Mouse (Mus musculus) limb, embryonic 14.5 days (tissue): ENCODE results near the gene Gm498. TPM values are rescaled to one million over a fixed set of nuclear protein-coding genes. Genes with fewer than 3 reads are reported as not detected.

ENCODE experiments used
- ATAC-seq: fragments of 200-750 bp; cut with Nextera tagmentation; 2 replicates; pipeline ENCODE4 v1.8.0; 2017; ENCODE audit warnings: low read depth, moderate number of reproducible peaks, moderate TSS enrichment; ENCODE audit not compliant: low FRiP score
- DNase-seq: peaks from one replicate; pipeline ENCODE4 v3.0.0-alpha.2; 2015; ENCODE audit warnings: low spot score
- H3K27ac ChIP-seq: fragments of 300-500 bp; sonication (generic); replicated peaks from 2 replicates; pipeline ENCODE4 v1.5.1; 2014; ENCODE audit warnings: low read depth, mild to moderate bottlenecking, low read length, moderate library complexity, mixed read lengths
- H3K27me3 ChIP-seq: fragments of 300-500 bp; sonication (generic); 2 replicates; pipeline ENCODE4 v1.6.1; 2014; ENCODE audit warnings: low read length, mixed read lengths; ENCODE audit not compliant: control insufficient read depth, insufficient read depth
- H3K36me3 ChIP-seq: fragments of 300-500 bp; sonication (generic); 2 replicates; pipeline ENCODE4 v1.6.1; 2014; ENCODE audit warnings: mild to moderate bottlenecking, low read length, moderate library complexity, mixed read lengths; ENCODE audit not compliant: control insufficient read depth, insufficient read depth
- H3K4me1 ChIP-seq: fragments of 300-500 bp; sonication (generic); 2 replicates; pipeline ENCODE4 v1.6.1; 2014; ENCODE audit warnings: antibody characterized with exemption, low read length, mixed read lengths; ENCODE audit not compliant: control insufficient read depth, insufficient read depth
- H3K4me2 ChIP-seq: fragments of 300-500 bp; sonication (generic); replicated peaks from 2 replicates; pipeline ENCODE4 v1.6.1; 2014; ENCODE audit warnings: low read depth, mild to moderate bottlenecking, low read length, moderate library complexity; ENCODE audit not compliant: severe bottlenecking
- H3K4me3 ChIP-seq: fragments of 300-500 bp; sonication (generic); replicated peaks from 2 replicates; pipeline ENCODE4 v1.5.1; 2014; ENCODE audit warnings: low read length
- H3K9ac ChIP-seq: fragments of 300-500 bp; sonication (generic); 2 replicates; pipeline ENCODE4 v1.6.1; 2014; ENCODE audit warnings: mild to moderate bottlenecking, low read depth, low read length, moderate library complexity; ENCODE audit not compliant: severe bottlenecking
- H3K9me3 ChIP-seq: fragments of 300-500 bp; sonication (generic); 2 replicates; pipeline ENCODE4 v1.6.1; 2016; ENCODE audit warnings: low read length; ENCODE audit not compliant: control insufficient read depth
- POLR2A ChIP-seq: fragments of 200-500 bp; IDR thresholded peaks from 2 replicates; pipeline ENCODE4 v1.8.0; 2012; ENCODE audit warnings: inconsistent platforms, mild to moderate bottlenecking, moderate library complexity, borderline replicate concordance; ENCODE audit not compliant: insufficient read depth, insufficient read length; ENCODE audit errors: extremely low read depth
- WGBS: fragments of 180-500 bp; shearing (Covaris S2); extraction: QIAGEN DNeasy Blood & Tissue Kit; methylation state at CpG from one replicate; pipeline ENCODE4 v1.1.7; 2014; 5-methylcytosine and 5-hydroxymethylcytosine counted together
- polyA plus RNA-seq, 2 experiments: library from polyadenylated mRNA; depleted of rRNA in 1 of 2; stranded (reverse) in 1 of 2; unstranded in 1 of 2; fragments of >200 nt; fragmentation: Nextera tagmentation in 1 of 2; extraction: Ambion mirVana in 1 of 2; gene quantifications; 2 replicates each; pipeline versions ENCODE4 v1.2.1 to v1.2.3; 2012 to 2014

Gene Gm498
- polyA plus RNA-seq, 2 experiments, result not detected

DNA sequence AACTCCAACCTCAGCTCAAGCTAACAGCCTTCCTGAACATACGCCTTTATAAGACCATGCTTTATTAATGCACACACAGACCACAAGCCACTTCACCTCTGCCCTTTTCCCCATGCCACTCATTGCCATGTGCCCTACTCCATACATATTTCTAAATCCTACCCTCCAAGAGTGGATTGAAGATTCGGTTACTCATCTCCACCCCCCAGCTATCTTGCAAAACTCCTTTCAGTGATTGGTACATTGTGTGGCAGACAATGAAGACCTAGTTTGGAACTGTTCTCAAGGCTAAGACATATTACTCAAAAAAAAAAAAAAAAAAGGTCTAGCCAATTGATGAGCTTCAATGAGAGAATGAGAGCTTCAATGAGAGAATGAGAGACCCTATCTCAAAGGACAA is 39.7 kb upstream of the Gm498 start:
- Histone ChIP-seq H3K27me3 (no peaks in the 10 kb centered on the region), H3K36me3 (no peaks in the 10 kb centered on the region), H3K9me3 (no peaks in the 10 kb centered on the region), H3K9ac (no peak overlapping the region), H3K4me3 (no peak overlapping the region), H3K27ac (no peak overlapping the region), H3K4me1 (peaks cover 12% of the 10 kb centered on the region), H3K4me2 (no peak overlapping the region)
- WGBS, result 86% methylated on average over 2 of the region's 2 CpGs
- TF ChIP-seq POLR2A, result no peak
- no peak for DNase-seq
- no peak for ATAC-seq

DNA sequence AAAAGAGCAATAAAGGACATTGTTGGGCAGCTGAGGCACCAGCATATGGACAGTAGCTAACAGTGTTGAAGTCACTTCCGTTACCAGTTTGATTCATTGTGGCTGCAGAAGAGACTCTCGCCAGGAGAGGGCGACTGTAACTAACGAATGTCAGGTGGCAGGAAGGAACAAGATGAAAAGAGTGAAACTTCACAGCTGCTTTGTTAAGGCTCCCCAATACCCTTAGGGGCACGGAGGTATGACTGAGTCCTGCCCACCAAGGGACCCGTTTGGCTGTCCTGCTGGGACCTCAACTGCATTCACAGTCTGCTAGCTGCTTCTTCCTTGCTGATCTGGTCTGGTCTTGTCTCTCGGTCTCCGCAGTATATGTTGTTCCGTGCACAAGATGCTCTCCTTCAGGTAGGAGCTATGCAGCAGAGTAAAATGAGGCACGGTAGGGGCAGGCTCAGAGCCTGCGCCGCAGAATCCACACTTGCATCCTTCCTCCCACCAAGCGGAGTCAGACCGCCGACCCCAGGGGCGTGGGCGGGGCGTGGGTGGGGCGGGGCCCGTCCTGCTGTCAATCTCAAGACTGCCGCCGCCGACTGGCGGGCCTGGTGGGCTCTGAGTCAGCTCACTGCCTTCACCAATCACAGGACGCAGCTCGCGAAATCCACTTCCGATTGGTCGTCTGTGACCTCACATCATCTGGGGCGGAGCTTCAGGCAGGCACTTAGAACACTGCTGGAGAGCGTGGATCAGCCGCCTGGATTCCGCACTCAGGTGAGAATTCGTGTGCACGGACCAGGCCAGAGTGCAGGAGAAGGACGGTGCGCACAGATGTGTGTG is 36.9 kb upstream of the Gm498 start:
- no peaks in the 10 kb centered on the region for H3K36me3 ChIP-seq
- H3K9me3 ChIP-seq, result no peaks in the 10 kb centered on the region
- H3K9ac ChIP-seq, result peak overlapping the region; percentile 67
- H3K27me3 ChIP-seq, result no peaks in the 10 kb centered on the region
- peaks cover 11% of the 10 kb centered on the region for H3K4me1 ChIP-seq
- H3K4me3 ChIP-seq, result peak overlapping the region; percentile 65
- peak; percentile 98 for DNase-seq
- peak overlapping the region; percentile 96 for H3K4me2 ChIP-seq
- peak overlapping the region; percentile 91 for H3K27ac ChIP-seq
- peak; percentile 98 for ATAC-seq
- WGBS, result under 1% methylated on average over 37 of the region's 37 CpGs
- peak; percentile 13; the same call in 1 of the 2 replicates for TF ChIP-seq POLR2A

DNA sequence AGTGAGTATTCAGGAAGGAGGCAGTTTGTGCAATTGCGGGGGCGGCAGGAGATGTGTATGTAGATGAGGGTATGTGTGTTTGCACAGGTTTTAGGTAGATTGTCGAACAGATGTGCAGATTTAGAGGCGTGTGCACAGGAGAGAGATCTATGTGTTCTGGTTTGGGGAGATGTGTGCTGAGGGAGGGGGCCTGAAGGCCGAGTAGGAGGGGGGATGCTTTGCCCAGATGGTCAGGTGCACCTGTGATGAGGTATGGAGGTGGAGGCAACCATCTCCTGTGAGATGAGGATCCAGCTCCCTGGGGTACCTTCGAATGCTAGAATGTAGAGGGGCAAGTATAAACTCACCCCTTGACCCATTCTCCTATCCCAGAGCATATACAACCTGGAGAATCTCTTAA is 36.2 kb upstream of the Gm498 start:
- WGBS, result 9% methylated on average over 6 of the region's 6 CpGs
- Histone ChIP-seq H3K9me3 (no peaks in the 10 kb centered on the region), H3K9ac (peak overlapping the region; percentile 67), H3K4me2 (peak overlapping the region; percentile 96), H3K27ac (no peak overlapping the region; the same call in 1 of the 2 replicates), H3K27me3 (no peaks in the 10 kb centered on the region), H3K4me1 (peaks cover 11% of the 10 kb centered on the region), H3K4me3 (peak overlapping the region; percentile 65), H3K36me3 (no peaks in the 10 kb centered on the region)
- ATAC-seq (no peak), DNase-seq (no peak)
- no peak for TF ChIP-seq POLR2A

DNA sequence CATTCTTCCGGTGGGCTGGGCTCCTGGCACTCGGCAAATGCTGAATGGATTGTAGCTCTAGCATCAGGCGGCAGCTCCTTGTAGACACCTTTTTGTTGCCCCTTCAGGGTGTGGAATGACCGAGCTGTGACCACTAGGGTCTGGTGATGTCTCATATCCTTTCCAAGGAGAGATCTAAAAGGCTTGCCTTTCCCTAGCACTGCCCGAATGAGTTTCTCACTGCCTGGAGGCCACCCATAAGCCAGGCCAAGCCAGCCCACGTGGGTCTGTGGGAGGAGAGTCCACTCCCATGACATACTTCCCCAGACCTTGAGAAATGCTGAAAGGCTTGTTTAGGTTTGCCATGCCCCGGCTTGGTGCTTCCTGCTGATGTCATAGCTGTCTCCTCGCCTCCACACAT is 34.4 kb upstream of the Gm498 start:
- TF ChIP-seq POLR2A, result no peak
- H3K27ac ChIP-seq, result no peak overlapping the region
- no peaks in the 10 kb centered on the region for H3K27me3 ChIP-seq
- DNase-seq (no peak), ATAC-seq (no peak)
- 87% methylated on average over 8 of the region's 8 CpGs for WGBS
- no peak overlapping the region for H3K4me2 ChIP-seq
- peaks cover 6% of the 10 kb centered on the region for H3K36me3 ChIP-seq
- H3K9me3 ChIP-seq, result no peaks in the 10 kb centered on the region
- peaks cover 11% of the 10 kb centered on the region for H3K4me1 ChIP-seq
- no peak overlapping the region for H3K9ac ChIP-seq
- no peak overlapping the region for H3K4me3 ChIP-seq

DNA sequence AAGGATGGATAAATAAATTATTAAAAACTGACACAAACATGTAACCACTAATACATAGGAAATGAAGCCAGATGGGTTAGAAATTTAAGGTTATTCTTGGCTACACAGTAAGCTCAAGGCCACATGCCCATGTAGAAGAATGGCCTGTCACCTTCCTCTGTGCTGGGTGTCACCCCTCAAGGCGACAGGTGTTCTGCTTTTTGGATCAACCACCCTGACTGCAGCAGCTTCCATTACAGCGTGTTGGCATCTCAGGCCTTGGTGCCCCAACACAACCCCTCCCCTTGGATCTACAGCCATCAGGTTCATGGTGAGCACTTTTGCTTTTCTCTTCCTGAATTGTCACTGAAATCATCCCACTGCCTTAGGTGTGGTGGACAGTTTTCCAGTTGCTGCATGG is 34.0 kb upstream of the Gm498 start:
- H3K4me2 ChIP-seq, result no peak overlapping the region
- peaks cover 10% of the 10 kb centered on the region for H3K36me3 ChIP-seq
- peaks cover 11% of the 10 kb centered on the region for H3K4me1 ChIP-seq
- WGBS, result 98% methylated on average over 2 of the region's 2 CpGs
- DNase-seq, result no peak
- no peak for TF ChIP-seq POLR2A
- H3K4me3 ChIP-seq, result no peak overlapping the region
- no peaks in the 10 kb centered on the region for H3K27me3 ChIP-seq
- H3K9ac ChIP-seq, result no peak overlapping the region
- no peak for ATAC-seq
- no peaks in the 10 kb centered on the region for H3K9me3 ChIP-seq
- no peak overlapping the region for H3K27ac ChIP-seq
